Mouse (Mus musculus) forebrain, embryonic 13.5 days (tissue): ENCODE measurements at regions not wholly inside any gene's neighbourhood (a gene's known extent, or its start where the extent isn't known, plus 50 kb on each side); places are given as distances from the start of the nearest gene placed in this dataset.
"Not testable (repeated sequence)": the region's sequence is repeated elsewhere in the genome, so short reads cannot be mapped to it uniquely, and the experiment has no call there.

ENCODE experiments used
- ATAC-seq: fragments of 200-750 bp; cut with Nextera tagmentation; 2 replicates; pipeline ENCODE4 v1.8.0; 2017
- H3K27ac ChIP-seq: fragments of 300-500 bp; sonication (generic); 2 replicates; pipeline ENCODE4 v1.5.1; 2015; ENCODE audit warnings: inconsistent platforms, mild to moderate bottlenecking, moderate library complexity
- H3K27me3 ChIP-seq: fragments of 300-500 bp; sonication (generic); 2 replicates; pipeline ENCODE4 v1.6.1; 2015; ENCODE audit warnings: mild to moderate bottlenecking, inconsistent platforms
- H3K36me3 ChIP-seq: fragments of 300-500 bp; sonication (generic); 2 replicates; pipeline ENCODE4 v1.6.1; 2015; ENCODE audit warnings: mild to moderate bottlenecking, inconsistent platforms; ENCODE audit not compliant: poor library complexity, severe bottlenecking
- H3K4me1 ChIP-seq: fragments of 300-500 bp; sonication (generic); 2 replicates; pipeline ENCODE4 v1.6.1; 2015; ENCODE audit warnings: inconsistent platforms
- H3K4me2 ChIP-seq: fragments of 300-500 bp; sonication (generic); 2 replicates; pipeline ENCODE4 v1.6.1; 2015; ENCODE audit warnings: inconsistent platforms, mild to moderate bottlenecking, moderate library complexity
- H3K4me3 ChIP-seq: fragments of 300-500 bp; sonication (generic); 2 replicates; pipeline ENCODE4 v1.5.1; 2015; ENCODE audit warnings: mild to moderate bottlenecking, inconsistent platforms
- H3K9ac ChIP-seq: fragments of 300-500 bp; sonication (generic); 2 replicates; pipeline ENCODE4 v1.6.1; 2015; ENCODE audit warnings: mild to moderate bottlenecking, inconsistent platforms
- H3K9me3 ChIP-seq: fragments of 300-500 bp; sonication (generic); replicated peaks from 2 replicates; pipeline ENCODE4 v1.6.1; 2016; ENCODE audit warnings: inconsistent platforms
- WGBS: fragments of 180-500 bp; shearing (Covaris S2); methylation state at CpG from one replicate; pipeline ENCODE4 v1.1.7; 2015; 5-methylcytosine and 5-hydroxymethylcytosine counted together

DNA sequence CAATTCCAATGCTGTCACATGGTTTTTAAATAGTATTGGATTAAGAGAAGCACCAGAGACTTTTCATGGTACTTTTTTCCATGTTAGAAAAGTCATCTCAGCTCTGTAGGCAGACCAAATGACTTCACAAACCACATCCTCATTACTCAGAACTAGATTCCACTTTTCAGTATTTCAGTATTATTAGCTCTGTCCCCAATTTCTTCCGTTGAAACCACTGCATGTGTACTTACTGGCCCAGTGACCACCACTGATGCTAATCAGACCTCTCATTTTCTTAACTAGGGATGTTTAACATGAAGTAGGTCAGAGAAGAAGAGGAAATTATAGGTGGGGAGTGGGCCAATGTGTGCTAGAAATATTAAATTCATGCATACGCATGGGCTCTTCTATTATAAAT is 326.2 kb downstream of the Car8 start:
- ATAC-seq = no peak
- no peaks in the 10 kb centered on the region for H3K4me1 ChIP-seq
- H3K9me3 ChIP-seq = no peaks in the 10 kb centered on the region
- WGBS = 96% methylated on average over 2 of the region's 2 CpGs
- no peak overlapping the region for H3K4me3 ChIP-seq
- H3K27me3 ChIP-seq = no peaks in the 10 kb centered on the region
- no peak overlapping the region for H3K27ac ChIP-seq
- no peaks in the 10 kb centered on the region for H3K36me3 ChIP-seq
- no peak overlapping the region for H3K4me2 ChIP-seq
- no peak overlapping the region for H3K9ac ChIP-seq

DNA sequence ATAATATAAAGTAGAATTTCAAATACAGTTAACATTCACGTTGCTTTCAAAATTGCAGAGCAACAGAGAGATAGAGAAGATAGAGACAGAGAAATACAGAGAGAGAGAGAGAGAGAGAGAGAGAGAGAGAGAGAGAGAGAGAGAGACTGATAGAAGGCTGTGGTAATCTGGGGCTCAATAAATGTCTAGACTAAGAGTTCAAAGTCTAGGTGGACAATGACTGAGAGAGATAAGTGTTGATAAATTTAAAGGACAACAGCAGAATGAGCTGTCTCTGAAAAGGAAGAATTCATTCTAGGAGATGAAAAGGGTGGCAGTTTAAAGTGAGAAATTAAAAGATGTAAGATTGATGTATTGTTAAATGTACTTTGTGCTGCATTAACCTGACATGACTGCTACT is 335.7 kb downstream of the Car8 start:
- H3K27me3 ChIP-seq = no peaks in the 10 kb centered on the region
- no peaks in the 10 kb centered on the region for H3K4me1 ChIP-seq
- no peak overlapping the region for H3K4me3 ChIP-seq
- WGBS = 69% methylated on average over 1 of the region's 1 CpGs
- H3K4me2 ChIP-seq = no peak overlapping the region
- no peaks in the 10 kb centered on the region for H3K36me3 ChIP-seq
- no peaks in the 10 kb centered on the region for H3K9me3 ChIP-seq
- H3K9ac ChIP-seq = no peak overlapping the region
- no peak overlapping the region for H3K27ac ChIP-seq
- ATAC-seq = no peak

DNA sequence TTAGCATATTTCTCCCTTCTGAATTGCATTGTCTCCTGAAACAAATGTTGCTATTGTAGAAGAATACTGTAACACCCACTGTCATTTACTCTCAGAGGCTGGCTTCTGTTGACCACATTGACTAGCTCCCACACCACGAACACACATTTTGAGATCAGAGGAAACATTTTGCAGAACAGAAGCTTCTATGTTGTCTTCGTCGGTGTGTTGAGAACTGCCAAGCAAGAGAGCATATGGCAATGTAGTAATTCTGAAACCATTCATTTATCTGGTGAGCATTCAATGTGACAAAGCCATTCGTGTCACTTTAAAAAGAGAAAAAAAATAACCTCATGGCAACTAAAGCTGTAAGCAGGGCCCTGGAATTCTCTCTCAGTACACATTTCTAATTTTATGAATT is 343.9 kb downstream of the Car8 start:
- no peak overlapping the region for H3K27ac ChIP-seq
- WGBS = 75% methylated on average over 4 of the region's 4 CpGs
- H3K9me3 ChIP-seq = no peaks in the 10 kb centered on the region
- H3K36me3 ChIP-seq = no peaks in the 10 kb centered on the region
- no peak overlapping the region for H3K4me3 ChIP-seq
- H3K4me2 ChIP-seq = no peak overlapping the region
- H3K9ac ChIP-seq = no peak overlapping the region
- no peaks in the 10 kb centered on the region for H3K27me3 ChIP-seq
- no peaks in the 10 kb centered on the region for H3K4me1 ChIP-seq
- ATAC-seq = no peak

DNA sequence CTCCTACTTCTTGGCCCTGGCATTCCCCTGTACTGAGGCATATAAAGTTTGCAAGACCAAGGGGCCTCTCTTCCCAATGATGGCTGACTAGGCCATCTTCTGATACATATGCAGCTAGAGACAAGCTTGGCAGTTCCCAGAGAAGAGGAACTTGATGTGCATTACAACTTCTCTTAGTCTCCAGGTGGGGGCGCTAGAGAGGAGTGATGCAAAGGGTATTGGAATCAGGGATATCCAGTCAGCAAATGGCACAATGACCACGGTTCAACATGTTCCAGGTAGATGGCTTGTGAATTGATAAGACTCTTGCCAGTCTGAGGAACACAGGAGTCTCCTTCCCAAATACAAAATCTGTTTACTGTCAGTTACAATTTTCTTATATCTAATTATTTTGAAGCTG is 347.7 kb downstream of the Car8 start:
- ATAC-seq = no peak
- Histone ChIP-seq H3K4me1 (no peaks in the 10 kb centered on the region), H3K4me3 (no peak overlapping the region), H3K27me3 (no peaks in the 10 kb centered on the region), H3K4me2 (no peak overlapping the region), H3K9ac (no peak overlapping the region), H3K36me3 (no peaks in the 10 kb centered on the region), H3K27ac (no peak overlapping the region), H3K9me3 (no peaks in the 10 kb centered on the region)
- WGBS = 74% methylated on average over 2 of the region's 2 CpGs

DNA sequence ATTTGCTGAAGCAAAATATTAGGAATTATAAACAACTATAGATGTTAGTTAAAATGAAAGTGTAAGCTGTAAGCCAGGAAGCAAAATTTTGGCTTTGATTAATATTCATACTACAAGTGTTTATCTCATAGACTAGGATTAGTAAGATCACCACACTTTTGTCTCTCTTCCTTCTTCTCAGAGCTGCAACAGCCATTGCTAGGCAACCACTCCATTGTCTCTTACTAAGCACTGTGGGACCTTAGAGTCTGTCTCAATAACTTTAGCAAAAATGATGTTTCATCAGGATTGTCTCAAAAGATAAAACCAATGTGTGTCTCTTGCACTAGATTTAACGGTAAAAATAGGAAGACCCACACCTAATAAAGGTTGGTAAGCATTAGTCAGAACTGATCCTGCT is 384.3 kb downstream of the Car8 start:
- H3K27ac ChIP-seq = no peak overlapping the region
- H3K36me3 ChIP-seq = no peaks in the 10 kb centered on the region
- WGBS = 58% methylated on average over 1 of the region's 1 CpGs
- H3K4me1 ChIP-seq = no peaks in the 10 kb centered on the region
- no peak overlapping the region for H3K4me3 ChIP-seq
- no peak for ATAC-seq
- no peak overlapping the region for H3K4me2 ChIP-seq
- H3K9ac ChIP-seq = no peak overlapping the region
- no peaks in the 10 kb centered on the region for H3K9me3 ChIP-seq
- H3K27me3 ChIP-seq = no peaks in the 10 kb centered on the region

DNA sequence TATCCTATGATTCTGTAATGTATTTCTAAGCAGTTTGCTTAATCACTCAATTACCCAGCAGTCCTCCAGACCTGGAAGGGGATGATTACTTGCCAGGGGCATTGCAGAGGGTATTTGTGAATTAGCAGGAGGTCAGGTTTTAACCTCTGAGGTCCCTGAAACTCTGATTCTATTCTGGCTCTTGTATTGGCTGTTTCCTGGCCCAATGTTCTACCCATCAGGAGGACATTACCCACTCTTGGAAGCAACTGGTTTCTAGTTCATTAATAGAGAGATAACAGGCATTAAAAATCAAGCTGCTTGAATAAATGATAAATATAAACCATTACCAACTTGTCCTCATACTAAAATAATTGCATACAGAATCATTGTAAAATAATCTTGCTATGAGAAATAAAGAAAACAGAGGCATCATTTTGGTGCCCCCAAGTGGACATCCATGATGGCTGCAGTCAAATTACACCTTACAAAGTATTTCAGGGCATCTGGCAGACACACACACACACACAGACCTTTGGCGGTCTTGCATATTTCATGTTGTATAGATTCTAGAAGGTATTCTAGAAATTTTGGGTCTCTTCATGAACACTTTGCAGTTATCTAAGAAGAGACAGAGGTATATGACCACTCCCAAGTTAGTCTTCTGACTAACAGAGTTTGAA is 385.6 kb downstream of the Car8 start:
- Histone ChIP-seq H3K27ac (no peak overlapping the region), H3K36me3 (no peaks in the 10 kb centered on the region), H3K27me3 (no peaks in the 10 kb centered on the region), H3K9me3 (no peaks in the 10 kb centered on the region), H3K4me2 (no peak overlapping the region), H3K4me3 (no peak overlapping the region), H3K4me1 (no peaks in the 10 kb centered on the region), H3K9ac (no peak overlapping the region)
- WGBS = 69% methylated on average over 1 of the region's 1 CpGs
- ATAC-seq = peak; percentile 62

DNA sequence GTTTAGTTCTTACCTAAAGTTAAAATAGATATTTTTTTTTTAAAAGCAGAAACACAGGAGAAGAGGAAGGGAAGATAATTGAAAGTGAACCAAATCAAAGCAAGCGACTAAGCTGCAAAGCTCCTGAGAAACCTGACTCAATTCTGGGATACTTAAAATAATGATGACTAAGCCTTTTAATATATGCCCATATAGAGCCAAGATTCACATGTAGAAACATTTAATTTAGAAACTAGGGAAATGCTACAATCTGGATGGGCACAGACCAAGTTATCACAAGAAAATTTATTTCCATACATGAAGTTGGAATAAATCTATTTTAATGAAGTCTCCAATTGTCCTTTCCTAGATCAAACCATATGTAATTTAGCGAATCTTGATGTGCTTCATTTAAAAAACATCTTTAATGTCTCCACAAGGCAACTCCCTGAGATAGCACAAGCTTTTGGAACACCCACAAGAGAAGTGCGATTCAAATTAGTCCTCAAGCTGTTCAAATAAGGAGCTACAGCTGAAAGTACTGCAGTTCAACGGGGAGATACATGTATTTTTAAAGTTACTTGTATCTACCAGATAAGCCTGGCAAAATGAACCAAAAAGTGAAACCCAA is 386.7 kb downstream of the Car8 start:
- no peaks in the 10 kb centered on the region for H3K9me3 ChIP-seq
- H3K4me1 ChIP-seq = no peaks in the 10 kb centered on the region
- H3K9ac ChIP-seq = no peak overlapping the region
- H3K4me3 ChIP-seq = no peak overlapping the region
- ATAC-seq = peak; percentile 64; the same call in 1 of the 2 replicates
- no peak overlapping the region for H3K4me2 ChIP-seq
- WGBS = 88% methylated on average over 4 of the region's 4 CpGs
- H3K27me3 ChIP-seq = no peaks in the 10 kb centered on the region
- H3K27ac ChIP-seq = no peak overlapping the region
- H3K36me3 ChIP-seq = no peaks in the 10 kb centered on the region

DNA sequence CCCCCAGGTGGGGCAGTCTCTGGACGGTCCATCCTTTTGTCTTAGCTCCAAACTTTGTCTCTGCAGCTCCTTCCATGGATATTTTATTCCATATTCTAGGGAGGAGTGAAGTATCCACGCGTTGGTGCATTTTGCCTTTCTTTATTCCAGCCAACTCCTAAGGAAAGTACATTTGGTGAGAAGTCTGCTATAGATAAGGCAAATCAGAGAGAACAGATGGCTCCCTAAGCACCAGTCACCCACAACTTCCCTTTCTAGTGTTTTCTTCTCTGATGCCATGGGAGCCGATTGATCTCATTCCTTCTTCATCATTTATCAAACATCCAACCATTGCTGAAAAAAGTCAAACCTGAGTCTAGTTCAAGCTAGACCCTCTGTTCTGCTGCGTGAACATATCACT is 391.4 kb downstream of the Car8 start:
- no peaks in the 10 kb centered on the region for H3K4me1 ChIP-seq
- H3K36me3 ChIP-seq = no peaks in the 10 kb centered on the region
- no peak overlapping the region for H3K27ac ChIP-seq
- ATAC-seq = no peak
- H3K27me3 ChIP-seq = no peaks in the 10 kb centered on the region
- 87% methylated on average over 5 of the region's 5 CpGs for WGBS
- H3K9ac ChIP-seq = no peak overlapping the region
- no peak overlapping the region for H3K4me3 ChIP-seq
- no peaks in the 10 kb centered on the region for H3K9me3 ChIP-seq
- no peak overlapping the region for H3K4me2 ChIP-seq

DNA sequence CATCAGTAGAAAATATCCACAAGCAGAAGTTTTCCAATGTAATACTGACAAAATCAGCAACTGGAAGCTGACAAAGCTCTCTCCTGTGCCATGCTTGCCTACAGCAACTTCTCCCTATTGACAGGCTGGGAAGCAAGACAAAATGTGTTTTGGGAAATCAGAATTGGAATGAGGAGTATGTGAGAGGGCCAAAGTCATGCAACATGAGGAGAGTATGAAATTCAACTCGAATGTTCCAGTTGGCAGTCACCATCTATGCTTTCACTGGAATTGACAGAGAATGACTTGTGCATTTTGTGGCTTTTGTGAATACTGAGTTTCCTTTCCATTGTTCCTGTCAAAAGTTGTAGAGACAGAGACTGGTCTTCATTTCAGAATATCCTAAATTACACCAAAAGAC is 409.7 kb downstream of the Car8 start:
- Histone ChIP-seq H3K4me1 (no peaks in the 10 kb centered on the region), H3K27ac (no peak overlapping the region), H3K4me2 (no peak overlapping the region), H3K9ac (no peak overlapping the region), H3K9me3 (no peaks in the 10 kb centered on the region), H3K4me3 (no peak overlapping the region), H3K36me3 (no peaks in the 10 kb centered on the region), H3K27me3 (no peaks in the 10 kb centered on the region)
- 80% methylated on average over 1 of the region's 1 CpGs for WGBS
- ATAC-seq = no peak

DNA sequence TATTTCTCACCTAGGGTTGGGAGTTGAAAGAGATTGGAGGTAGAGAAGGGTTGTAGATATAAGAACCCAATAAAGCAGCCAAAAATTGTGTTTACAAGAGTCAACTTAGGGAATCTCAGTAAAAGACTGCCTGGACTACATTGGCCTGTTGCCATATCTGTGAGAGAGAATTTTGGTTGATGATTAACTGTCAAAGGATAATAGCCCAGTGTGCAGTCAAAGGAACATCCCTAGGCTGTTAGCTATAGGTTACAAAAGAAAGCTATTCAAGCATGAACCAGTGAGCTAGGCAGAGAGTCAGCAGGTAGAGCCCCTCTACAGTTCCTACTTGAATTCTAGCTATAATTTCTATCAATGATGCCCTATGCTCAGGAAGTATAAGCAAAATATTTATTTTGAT is 419.0 kb downstream of the Car8 start:
- no peak overlapping the region for H3K9ac ChIP-seq
- no peak overlapping the region for H3K27ac ChIP-seq
- no peak for ATAC-seq
- no peaks in the 10 kb centered on the region for H3K27me3 ChIP-seq
- H3K4me1 ChIP-seq = no peaks in the 10 kb centered on the region
- no peak overlapping the region for H3K4me3 ChIP-seq
- H3K36me3 ChIP-seq = no peaks in the 10 kb centered on the region
- H3K4me2 ChIP-seq = no peak overlapping the region
- no peaks in the 10 kb centered on the region for H3K9me3 ChIP-seq

DNA sequence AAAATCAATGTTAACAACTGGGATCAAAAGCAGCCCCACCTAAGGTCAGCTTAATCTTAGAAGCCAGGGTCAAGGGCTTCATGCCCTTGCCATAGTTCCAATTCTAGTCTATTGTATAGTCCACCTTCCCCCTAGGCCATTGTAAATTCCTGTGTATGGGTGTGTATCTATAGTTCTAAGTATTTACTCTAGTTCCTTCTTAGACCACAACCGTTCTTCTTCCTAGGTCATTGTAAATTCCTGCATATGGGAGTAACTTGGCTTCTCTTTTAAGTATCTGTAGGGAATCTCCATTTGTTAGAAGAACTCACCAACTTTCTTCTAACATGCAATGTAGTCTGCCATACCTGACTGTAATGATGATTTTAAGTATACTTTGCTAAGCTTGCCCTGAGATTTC is 461.1 kb downstream of the Car8 start:
- not testable (repeated sequence) for H3K4me2 ChIP-seq, H3K27me3 ChIP-seq, H3K9me3 ChIP-seq, ATAC-seq, H3K4me1 ChIP-seq, H3K36me3 ChIP-seq, H3K4me3 ChIP-seq, H3K9ac ChIP-seq, H3K27ac ChIP-seq
- 84% methylated on average over 1 of the region's 1 CpGs for WGBS

DNA sequence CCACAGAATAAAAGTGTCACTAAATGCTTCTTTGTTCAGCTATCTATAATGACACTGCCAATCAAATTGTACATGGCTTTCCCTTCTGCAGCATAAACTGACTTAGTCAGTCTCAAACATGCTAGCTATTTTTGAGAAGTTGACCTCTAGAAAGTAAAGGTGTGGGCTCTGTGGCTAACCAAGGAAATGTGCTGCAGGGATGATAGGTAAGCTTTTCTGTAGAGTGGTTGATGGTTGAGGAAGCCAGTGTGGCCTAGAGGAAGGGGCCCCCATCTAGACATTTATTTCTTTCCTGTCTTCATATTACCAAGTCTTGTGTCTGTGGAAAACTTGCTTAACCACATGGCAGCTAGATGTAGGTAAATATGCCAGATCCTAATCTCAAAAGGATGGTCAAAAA is 483.4 kb downstream of the Car8 start:
- Histone ChIP-seq H3K27ac (no peak overlapping the region), H3K9me3 (no peaks in the 10 kb centered on the region), H3K27me3 (no peaks in the 10 kb centered on the region), H3K9ac (no peak overlapping the region), H3K4me2 (no peak overlapping the region), H3K36me3 (no peaks in the 10 kb centered on the region), H3K4me1 (no peaks in the 10 kb centered on the region), H3K4me3 (no peak overlapping the region)
- no peak for ATAC-seq

DNA sequence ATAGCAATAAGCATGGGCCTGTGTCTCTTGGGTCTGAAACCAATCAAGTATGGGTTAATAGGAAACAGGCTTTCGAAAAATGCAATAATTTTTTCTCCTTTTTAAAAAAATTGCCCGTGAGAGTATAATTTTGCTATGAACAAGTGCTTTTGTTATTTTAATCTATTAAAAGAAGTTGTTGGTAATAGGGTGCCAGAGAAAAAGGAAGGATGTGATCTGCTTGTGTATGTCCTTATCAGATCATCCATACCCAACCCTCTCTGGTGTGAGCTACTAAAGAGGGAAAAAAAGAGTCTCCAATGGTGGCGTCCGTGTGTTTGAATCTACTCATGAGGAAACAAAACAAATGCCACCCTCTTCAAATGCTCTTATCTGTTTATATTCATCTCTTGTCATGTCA is 484.9 kb downstream of the Car8 start:
- no peak overlapping the region for H3K9ac ChIP-seq
- H3K36me3 ChIP-seq = no peaks in the 10 kb centered on the region
- H3K9me3 ChIP-seq = no peaks in the 10 kb centered on the region
- H3K4me3 ChIP-seq = no peak overlapping the region
- H3K27me3 ChIP-seq = no peaks in the 10 kb centered on the region
- no peak overlapping the region for H3K27ac ChIP-seq
- no peak overlapping the region for H3K4me2 ChIP-seq
- no peak for ATAC-seq
- 92% methylated on average over 4 of the region's 4 CpGs for WGBS
- H3K4me1 ChIP-seq = no peaks in the 10 kb centered on the region
